Mouse (Mus musculus) left cerebral cortex, adult 8-10 months (tissue): Measurements from ENCODE around the gene Ndufaf8. TPM values are rescaled to one million over a fixed set of nuclear protein-coding genes. Genes with fewer than 3 reads are reported as not detected.

Source experiments
- DNase-seq, 2 experiments: peaks; one replicate each; pipeline ENCODE4 v3.0.0; 2022; ENCODE audit warnings: low spot score in 2 of 2
- microRNA-seq, 2 experiments: library from miRNA; unstranded; fragments of <30 nt; microRNA quantifications; one replicate each; pipeline ENCODE4 v1.2.0; 2022
- total RNA-seq, 4 experiments: library from RNA; stranded (reverse); gene quantifications; 2 replicates each; pipeline ENCODE4 v1.2.4; 2022

Ndufaf8 gene
- total RNA-seq, 4 experiments from 2014 or later = 27.8 to 44.9 (median 35.4) TPM

DNA sequence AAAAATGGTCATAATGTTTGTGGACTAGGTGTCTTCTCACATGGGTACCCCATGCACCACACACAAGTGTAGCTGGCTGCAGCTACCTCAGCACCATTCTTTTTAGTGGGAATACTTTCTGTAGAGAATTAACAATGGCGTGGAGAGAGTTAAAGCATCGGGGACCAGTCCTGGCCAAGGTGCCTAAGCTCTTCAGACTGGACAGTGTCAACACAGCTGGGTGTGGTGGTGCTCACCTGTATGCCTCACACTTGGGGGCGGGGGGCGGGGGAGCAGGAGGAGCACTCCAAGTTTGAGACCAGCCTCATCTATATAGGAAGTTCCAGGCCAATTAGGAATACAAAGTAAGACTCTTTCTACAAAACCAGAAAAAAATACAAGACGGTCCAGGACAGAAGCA lies 35.4 kb downstream of the Ndufaf8 start:
- DNase-seq = no peak

DNA sequence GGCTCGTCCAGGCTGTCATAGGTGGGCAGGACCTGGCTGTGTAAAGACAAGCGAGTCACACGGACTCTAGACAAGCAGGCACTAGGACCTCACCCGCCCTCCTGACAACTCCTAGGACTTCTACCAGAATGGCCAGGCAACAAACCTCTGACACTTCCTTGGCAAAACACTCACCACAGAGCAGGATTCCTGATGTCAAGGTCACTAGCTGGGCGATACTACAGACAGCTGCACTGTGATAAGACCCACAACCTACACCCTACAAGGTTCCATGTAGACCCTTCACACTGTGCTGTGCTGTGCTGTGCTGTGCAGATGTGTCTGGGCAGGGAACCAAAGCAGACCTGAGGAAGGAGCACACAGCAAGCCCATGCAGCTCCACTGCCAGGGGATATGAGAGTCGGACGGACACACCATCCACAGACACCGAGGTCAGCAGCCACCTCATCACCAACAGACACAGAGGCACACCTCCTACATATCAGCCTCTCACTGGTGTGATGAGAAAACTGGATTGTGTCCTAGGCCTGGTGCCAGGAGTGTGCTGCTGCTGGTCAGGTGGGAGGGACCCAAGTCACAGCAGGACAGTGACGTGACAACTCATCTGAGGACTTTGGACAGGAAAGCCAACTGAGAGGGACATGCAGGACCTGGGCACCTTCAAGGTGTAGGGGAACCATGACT lies 36.3 kb downstream of the Ndufaf8 start:
- DNase-seq = no peak

DNA sequence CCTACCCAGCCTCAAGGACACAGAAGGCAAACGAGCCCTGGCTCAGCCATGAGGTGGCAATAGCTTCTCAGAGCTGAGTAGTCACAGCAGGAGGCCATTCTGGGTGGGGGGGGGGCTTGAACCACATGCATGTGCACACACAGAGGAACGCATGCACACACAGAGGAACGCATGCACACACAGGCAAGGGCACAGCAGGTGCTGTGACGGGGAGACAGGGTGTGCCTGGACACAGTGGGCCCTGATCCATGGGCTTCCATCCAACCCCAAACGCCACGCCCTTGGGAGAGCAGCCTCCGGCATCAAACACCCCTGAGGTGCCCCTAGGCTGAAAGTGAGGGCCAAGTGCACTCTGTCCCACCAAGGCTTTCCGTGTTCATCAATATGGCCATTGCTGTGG lies 37.5 kb downstream of the Ndufaf8 start:
- DNase-seq = no peak

DNA sequence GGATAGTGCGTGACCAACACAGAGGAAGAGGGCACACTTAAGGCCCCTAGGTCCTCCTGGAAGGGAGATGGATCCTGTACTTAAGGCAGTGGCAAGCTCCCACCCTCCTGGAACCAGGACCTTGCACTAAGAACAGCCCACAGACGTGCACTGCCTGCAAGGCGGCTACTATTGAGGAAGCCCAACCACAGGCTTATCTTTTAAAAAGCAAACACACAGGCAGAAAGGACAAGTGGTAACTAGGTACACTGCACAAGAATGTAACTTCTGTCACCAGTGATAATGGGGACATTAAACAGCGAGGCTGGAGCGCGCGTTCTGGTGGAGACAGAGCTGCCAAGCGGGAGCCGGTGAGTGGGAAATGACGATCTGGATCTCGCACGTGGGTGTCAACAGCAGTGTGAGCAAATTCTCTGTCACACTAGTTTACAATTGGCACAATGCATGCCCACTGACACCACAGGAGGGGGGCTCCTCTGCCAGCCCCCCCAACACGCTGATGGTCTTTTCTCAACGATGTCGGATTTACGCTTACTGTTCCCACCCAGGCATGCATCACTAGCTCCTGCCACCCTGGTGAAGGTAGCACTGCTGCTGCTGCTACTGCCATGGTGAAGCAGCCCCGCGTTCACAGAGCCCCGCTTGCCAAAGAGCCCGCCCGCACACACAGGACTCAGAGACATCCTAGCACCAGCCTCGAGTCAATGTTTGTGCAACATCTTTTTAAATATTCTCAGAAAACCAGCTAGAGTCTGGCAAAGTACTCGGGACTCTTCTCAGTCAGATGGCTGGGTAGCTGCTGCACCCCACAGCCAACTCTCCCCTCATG lies 38.3 kb downstream of the Ndufaf8 start:
- DNase-seq = peak; percentile 46 to 83

DNA sequence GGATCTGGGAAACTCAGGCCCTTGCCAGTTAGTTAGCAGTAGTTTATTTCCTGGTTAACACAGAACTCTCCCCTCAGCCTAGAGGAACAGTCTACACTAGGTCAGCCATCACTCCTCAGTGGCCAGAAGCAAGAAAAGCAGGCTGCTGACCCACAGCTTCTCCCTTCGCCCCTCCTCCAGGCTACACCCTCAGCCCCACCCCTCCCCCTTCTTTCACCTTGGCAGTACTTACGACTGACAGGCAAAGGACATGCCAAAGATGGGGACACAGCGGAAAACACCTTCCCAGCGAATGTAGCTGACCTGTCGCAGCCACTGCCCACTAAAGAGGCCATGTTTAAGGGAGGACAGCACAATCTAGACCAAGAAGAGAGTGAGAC lies 38.9 kb downstream of the Ndufaf8 start:
- no peak for DNase-seq

DNA sequence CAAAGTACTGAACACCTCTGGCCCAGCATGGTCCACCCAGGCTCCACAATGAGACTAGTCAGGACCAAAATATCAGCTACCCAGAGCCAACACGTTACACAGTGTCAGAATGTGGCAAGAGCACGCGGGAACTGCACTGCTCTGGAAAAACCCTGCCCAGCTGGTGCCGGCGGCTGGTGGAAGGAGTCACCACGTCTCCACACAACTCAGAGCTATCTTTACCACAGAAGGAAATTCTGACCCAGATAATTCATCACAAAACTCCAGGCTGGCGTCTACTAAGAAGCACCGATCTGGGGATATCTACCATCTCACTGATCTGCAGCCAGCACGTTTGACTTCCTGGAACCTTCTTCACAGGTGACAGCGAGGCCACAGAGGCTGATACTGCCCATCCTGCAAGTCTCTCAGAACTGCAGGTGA lies 40.6 kb downstream of the Ndufaf8 start:
- DNase-seq = peak in 1 of 2 experiments; percentile 34

DNA sequence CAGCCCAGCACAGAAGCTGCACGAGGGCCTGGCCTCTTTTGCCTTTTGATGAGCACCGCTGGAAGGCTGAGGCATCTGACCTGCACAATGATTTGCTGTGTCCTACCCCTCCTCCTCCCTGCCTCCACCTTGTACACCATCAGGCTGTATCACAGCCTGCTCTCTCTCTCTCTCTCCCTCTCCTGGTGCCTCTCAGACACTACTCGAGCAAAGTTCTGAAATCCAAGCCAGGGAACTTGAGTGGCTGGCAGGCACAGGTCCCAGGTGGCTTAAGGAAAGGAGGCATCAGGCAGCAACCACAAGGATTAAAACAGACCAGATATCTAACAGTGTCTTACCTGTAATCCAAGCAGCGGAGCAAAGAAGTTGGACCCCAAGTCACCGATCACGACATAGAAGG lies 41.5 kb downstream of the Ndufaf8 start:
- DNase-seq = no peak

DNA sequence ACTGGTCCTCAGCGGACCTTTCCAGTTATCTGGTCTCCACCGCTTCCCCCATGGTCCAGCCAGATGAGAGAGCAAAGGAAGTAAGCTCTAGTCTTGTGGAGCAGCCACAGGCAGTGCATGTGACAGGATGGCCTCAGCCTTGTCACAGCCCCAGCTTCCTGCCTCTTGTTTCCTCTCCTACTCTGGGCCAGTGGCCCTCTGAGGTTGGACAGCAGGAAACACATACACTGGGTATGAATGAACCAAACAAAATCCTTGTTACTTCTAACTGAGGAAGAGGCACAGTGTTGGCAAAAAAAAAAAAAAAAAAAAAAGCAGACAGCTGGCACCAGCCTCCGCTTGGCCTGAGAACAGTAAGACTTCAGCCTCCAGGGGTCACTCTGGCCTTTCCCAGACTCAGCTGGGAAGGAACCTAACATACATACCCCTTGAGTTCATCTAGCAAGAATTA lies 43.9 kb downstream of the Ndufaf8 start:
- peak in 1 of 2 experiments; percentile 34 for DNase-seq

DNA sequence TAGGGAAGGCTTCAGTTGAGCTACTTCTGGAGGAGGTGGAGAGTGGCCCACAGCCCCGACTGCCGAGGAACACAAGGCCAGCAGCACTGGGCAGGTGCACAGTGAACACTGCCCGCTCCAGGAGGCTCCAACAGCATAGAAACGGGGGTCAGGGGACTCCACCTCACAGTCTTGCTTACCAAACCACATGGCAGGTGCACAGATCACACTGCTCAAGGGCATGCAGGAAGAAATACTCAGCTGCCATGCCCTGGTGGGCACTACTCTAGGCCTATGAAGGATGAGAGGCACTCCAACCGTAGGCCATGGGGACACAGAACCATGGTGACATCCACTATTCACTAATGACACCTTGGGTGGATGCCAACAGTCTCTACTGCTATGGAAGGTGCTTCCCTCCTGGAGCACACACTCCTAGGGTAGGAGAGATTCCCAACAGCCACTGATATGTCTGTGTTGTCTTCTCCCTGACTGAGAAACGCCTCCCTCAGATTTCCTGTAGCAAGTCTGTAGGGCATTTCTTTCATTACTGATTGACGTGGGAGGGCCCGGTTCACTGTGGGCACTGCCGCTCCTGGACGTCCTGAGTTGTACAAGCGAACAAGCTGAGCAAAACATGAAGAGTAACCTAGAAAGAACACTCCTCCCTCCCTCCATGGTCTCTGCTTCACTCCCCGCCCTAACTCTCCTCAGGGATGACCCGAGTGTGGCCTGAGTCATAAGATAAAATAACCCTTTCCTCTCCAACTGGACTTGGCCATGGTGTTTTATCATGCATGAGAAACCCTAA lies 45.2 kb downstream of the Ndufaf8 start:
- no peak for DNase-seq

DNA sequence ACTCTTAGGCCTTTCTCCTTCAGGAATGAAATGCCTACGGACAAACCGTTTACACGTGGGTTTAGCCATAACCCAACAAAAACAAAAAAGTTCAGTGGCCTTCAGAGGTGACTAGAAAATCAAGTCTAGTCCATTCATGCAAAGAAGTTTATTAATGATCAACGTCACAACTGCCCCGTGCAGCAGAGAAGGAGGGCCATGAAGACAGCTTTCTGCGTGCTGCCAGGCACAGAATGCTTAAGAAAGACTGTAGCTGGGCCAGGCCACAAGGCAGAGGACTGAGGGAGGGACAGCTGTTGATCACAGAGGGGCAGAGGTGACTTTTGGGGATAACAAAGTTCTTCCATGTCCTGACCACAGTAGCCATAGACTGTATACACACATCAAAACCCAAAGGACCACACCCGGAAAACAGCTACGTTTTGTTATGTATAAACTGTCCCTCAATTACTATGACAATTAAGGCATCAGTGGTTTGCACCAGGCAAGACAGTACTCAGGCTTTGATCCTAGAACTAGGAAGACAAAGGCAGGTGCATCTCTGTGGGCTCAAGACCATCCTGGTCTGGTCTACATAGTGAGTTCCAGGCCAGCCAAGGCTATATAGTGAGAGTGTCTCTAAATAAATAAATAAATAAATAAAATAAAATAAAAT lies 49.6 kb downstream of the Ndufaf8 start:
- DNase-seq = no peak

DNA sequence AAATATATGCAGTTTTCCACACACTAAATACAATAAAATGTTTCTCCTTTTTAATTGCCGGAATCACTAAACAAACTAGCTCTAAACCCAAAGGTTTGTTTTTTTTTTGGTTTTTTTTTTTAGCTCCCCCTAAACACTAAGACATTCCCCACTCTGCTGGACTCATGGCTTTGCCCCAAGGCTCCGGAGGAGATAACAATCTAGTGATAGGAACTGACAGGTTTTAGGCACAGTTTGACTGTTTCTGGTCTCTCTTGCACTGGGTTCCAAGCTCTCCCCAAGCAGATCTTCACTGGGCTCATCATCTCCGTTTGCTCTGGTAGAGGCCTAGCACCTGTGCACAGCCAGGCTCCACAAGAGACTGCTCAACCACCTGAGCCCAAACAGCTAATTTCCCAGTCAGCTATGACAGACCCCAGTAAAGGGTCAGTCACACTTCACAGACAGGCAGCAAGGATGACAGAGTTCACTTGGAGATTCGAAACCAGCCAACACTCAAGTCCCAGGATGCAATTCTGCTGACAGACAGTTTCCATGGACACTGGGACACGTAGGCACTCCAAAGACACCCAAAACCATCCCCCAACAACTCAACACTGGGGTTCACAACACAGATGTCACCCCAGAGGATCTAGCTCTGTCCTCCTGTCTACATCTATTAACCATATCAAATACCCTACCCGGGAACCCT lies 50.9 kb downstream of the Ndufaf8 start:
- DNase-seq = no peak

Small RNAs within 50 kb of the gene (microRNA-seq; reads per million reads assigned to microRNA genes)
- 0 reads per million in 2 experiments for gene Gm25948

Other genes starting within 250 kb of the Ndufaf8 start
- gene Chmp6, start 185.5 kb upstream of the Ndufaf8 start, total RNA-seq = 10 to 100 TPM; 39.5 to 43.1 (median 41.9) TPM
- gene Baiap2, start 156.2 kb upstream of the Ndufaf8 start, total RNA-seq = 100 to 1,000 TPM; 214 to 238 (median 219) TPM
- gene Aatk, start 51.8 kb upstream of the Ndufaf8 start, total RNA-seq = 100 to 1,000 TPM; 217 to 244 (median 225) TPM
- gene Cep131, start 12.1 kb upstream of the Ndufaf8 start, total RNA-seq = 10 to 100 TPM; 29.8 to 37.4 (median 32.2) TPM
- gene Tepsin, start 197 bp upstream of the Ndufaf8 start, total RNA-seq = 10 to 100 TPM; 15.7 to 17.7 (median 17.0) TPM
- 10 to 100 TPM; 80.0 to 98.8 (median 89.6) TPM for gene Slc38a10, start 52.4 kb downstream of the Ndufaf8 start, total RNA-seq
- 10 to 100 TPM; 20.8 to 23.0 (median 21.6) TPM for gene Bahcc1, start 134.0 kb downstream of the Ndufaf8 start, total RNA-seq
- 1,000 to 10,000 TPM; 1,267 to 1,347 (median 1,329) TPM for gene Actg1, start 249.6 kb downstream of the Ndufaf8 start, total RNA-seq